Mouse (Mus musculus): ENCODE results near the gene Gga3.

DNA sequence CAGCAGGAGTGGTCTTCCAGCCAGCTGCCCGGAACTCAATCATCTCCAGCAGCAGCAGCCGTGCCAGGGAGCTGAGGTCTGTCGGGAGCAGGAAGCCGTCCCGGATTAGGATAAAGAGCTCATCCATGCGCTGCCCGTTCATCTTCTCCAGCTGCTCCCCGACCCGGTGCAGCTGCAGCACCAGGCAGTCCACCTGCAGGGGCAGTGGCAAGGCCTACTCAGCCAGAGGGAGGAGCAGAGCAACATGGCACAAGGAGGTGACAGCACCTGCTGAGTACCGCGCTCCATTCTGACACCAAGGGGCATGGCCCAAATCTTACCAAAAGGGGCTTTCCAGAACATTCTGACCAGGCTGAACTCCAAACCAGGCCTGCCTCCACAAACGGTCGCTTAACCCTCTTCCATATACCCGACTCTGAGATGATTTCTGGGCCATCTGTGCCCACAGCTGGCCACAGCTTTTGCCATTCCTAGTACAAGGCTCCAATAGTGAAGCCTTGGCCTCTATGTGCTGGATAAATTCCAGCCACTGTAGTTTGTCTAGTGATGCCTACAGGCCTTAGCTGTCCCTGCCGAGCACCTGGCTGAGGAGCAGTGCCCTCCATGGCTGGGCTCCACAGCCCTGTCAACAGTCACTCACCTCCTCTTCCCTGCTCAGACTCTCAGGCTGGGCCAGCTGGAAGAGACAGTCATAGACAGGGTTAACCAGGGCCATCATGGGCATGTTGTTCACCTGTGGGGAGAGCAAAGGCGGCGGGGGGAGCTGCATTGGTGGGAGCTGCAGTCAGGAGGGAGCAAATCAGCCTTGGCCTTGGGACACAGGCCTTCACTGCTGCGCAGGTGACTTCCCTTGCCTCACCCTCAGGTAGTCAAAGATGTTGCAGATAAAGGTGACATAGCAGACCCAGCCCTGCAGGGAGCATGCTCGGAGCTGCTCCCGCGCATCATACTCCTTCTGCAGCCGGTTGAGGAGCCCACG, 4.9 kb upstream of the Gga3 start:
- TF ChIP-seq CTCF (IDR thresholded peaks at IDR 0.05; ENCODE audit: extremely low read depth, insufficient read length, insufficient replicate concordance, low read depth, low read length), result no peak
- TF ChIP-seq POLR2A (IDR thresholded peaks at IDR 0.05; ENCODE audit: low read depth, low read length), result no peak; the same call in 1 of the 2 replicates
